Mouse (Mus musculus) midbrain, embryonic 13.5 days (tissue): Measurements from ENCODE around the gene BC035044. TPM values are rescaled to one million over a fixed set of nuclear protein-coding genes. Genes with fewer than 3 reads are reported as not detected.

Source experiments
- ATAC-seq: fragments of 200-750 bp; cut with Nextera tagmentation; 2 replicates; pipeline ENCODE4 v1.8.0; 2017; ENCODE audit warnings: mild to moderate bottlenecking, moderate TSS enrichment, moderate library complexity
- H3K27ac ChIP-seq: fragments of 300-500 bp; sonication (generic); 2 replicates; pipeline ENCODE4 v1.5.1; 2015; ENCODE audit warnings: inconsistent platforms, mild to moderate bottlenecking, moderate library complexity
- H3K27me3 ChIP-seq: fragments of 300-500 bp; sonication (generic); 2 replicates; pipeline ENCODE4 v1.6.1; 2015; ENCODE audit warnings: mild to moderate bottlenecking, inconsistent platforms
- H3K36me3 ChIP-seq: fragments of 300-500 bp; sonication (generic); 2 replicates; pipeline ENCODE4 v1.6.1; 2015; ENCODE audit warnings: mild to moderate bottlenecking, inconsistent platforms
- H3K4me1 ChIP-seq: fragments of 300-500 bp; sonication (generic); replicated peaks from 2 replicates; pipeline ENCODE4 v1.6.1; 2015; ENCODE audit warnings: inconsistent platforms
- H3K4me2 ChIP-seq: fragments of 300-500 bp; sonication (generic); replicated peaks from 2 replicates; pipeline ENCODE4 v1.6.1; 2015; ENCODE audit warnings: moderate library complexity, mild to moderate bottlenecking, inconsistent platforms
- H3K4me3 ChIP-seq: fragments of 300-500 bp; sonication (generic); replicated peaks from 2 replicates; pipeline ENCODE4 v1.5.1; 2015; ENCODE audit warnings: mild to moderate bottlenecking, inconsistent platforms
- H3K9ac ChIP-seq: fragments of 300-500 bp; sonication (generic); replicated peaks from 2 replicates; pipeline ENCODE4 v1.6.1; 2015; ENCODE audit warnings: mild to moderate bottlenecking, inconsistent platforms
- H3K9me3 ChIP-seq: fragments of 300-500 bp; sonication (generic); 2 replicates; pipeline ENCODE4 v1.6.1; 2016; ENCODE audit warnings: mild to moderate bottlenecking, inconsistent platforms
- WGBS: fragments of 180-500 bp; shearing (Covaris S2); methylation state at CpG from one replicate; pipeline ENCODE4 v1.1.7; 2015; 5-methylcytosine and 5-hydroxymethylcytosine counted together
- polyA plus RNA-seq: library from polyadenylated mRNA; unstranded; fragments of >200 nt; fragmentation: Nextera tagmentation; extraction: Ambion mirVana; gene quantifications from 2 replicates; pipeline ENCODE4 v1.2.1, GENCODE M21; 2015

The BC035044 gene
- polyA plus RNA-seq, 1 experiment from 2014 or later, result 0.52 TPM

DNA sequence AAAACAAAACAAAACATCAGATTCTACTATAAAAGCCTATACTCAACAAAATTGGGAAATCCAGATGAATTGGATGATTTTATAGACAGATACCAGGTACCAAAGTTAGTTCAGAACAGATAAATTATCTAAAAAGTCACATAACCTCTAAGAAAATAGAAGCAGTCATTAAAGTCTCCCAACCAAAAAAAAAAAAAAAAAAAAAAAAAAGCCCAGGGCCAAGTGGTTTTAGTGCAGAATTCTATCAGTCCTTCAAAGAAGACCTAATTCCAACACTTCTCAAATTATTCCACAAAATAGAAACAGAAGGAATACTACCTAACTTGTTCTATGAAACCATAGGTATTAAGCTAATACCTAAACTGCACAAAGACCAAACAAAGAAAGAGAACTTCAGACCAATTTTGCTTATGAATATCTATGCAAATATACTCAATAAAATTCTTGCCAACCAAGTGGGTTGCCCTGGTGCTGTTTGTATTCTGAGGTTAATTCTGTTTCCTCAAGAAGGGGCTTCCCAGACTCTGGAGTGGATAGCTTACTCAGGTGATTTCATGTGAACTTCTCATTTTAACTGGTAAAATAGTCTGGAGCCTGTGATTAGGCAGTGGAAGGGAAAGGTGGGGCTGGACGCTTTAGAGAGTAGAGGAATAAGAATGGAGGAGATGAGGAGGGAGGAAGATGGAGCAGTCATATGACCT, 18.9 kb downstream of the BC035044 start:
- ATAC-seq, result no peak
- Histone ChIP-seq H3K4me3 (no peak overlapping the region), H3K9ac (no peak overlapping the region), H3K4me1 (no peaks in the 10 kb centered on the region), H3K27ac (no peak overlapping the region), H3K27me3 (no peaks in the 10 kb centered on the region), H3K36me3 (no peaks in the 10 kb centered on the region), H3K4me2 (no peak overlapping the region), H3K9me3 (0 out of 2 replicates have a peak, but pooled peaks cover 2% of the 10 kb centered on the region)
- 76% methylated on average over 1 of the region's 1 CpGs for WGBS

GRCm38 (mm10) chr6:128868861-128869260, 22.1 kb downstream of the BC035044 start:
- H3K36me3 ChIP-seq, result no peaks in the 10 kb centered on the region
- no peaks in the 10 kb centered on the region for H3K27me3 ChIP-seq
- no peak overlapping the region for H3K9ac ChIP-seq
- H3K27ac ChIP-seq, result no peak overlapping the region
- no peak overlapping the region for H3K4me3 ChIP-seq
- WGBS, result 4% methylated on average over 3 of the region's 3 CpGs
- no peak overlapping the region for H3K4me2 ChIP-seq
- ATAC-seq, result no peak
- H3K4me1 ChIP-seq, result no peaks in the 10 kb centered on the region
- H3K9me3 ChIP-seq, result no peaks in the 10 kb centered on the region

GRCm38 (mm10) chr6:128857976-128858375, 33.0 kb downstream of the BC035044 start:
- ATAC-seq, result no peak
- Histone ChIP-seq H3K4me2 (no peak overlapping the region), H3K36me3 (no peaks in the 10 kb centered on the region), H3K27me3 (0 out of 2 replicates have a peak, but pooled peaks cover 3% of the 10 kb centered on the region), H3K27ac (no peak overlapping the region), H3K9ac (no peak overlapping the region), H3K4me3 (no peak overlapping the region), H3K9me3 (no peaks in the 10 kb centered on the region), H3K4me1 (peaks cover 8% of the 10 kb centered on the region; the same call in 1 of the 2 replicates)
- WGBS, result 95% methylated on average over 2 of the region's 2 CpGs

GRCm38 (mm10) chr6:128856250-128856649, 34.7 kb downstream of the BC035044 start:
- no peak overlapping the region for H3K9ac ChIP-seq
- peaks cover 8% of the 10 kb centered on the region; the same call in 1 of the 2 replicates for H3K4me1 ChIP-seq
- 73% methylated on average over 5 of the region's 5 CpGs for WGBS
- no peak overlapping the region for H3K27ac ChIP-seq
- peak; percentile 51 for ATAC-seq
- H3K4me3 ChIP-seq, result no peak overlapping the region
- H3K27me3 ChIP-seq, result 0 out of 2 replicates have a peak, but pooled peaks cover 3% of the 10 kb centered on the region
- H3K9me3 ChIP-seq, result no peaks in the 10 kb centered on the region
- H3K36me3 ChIP-seq, result no peaks in the 10 kb centered on the region
- H3K4me2 ChIP-seq, result no peak overlapping the region

GRCm38 (mm10) chr6:128855477-128855876, 35.4 kb downstream of the BC035044 start:
- ATAC-seq, result no peak
- no peaks in the 10 kb centered on the region for H3K9me3 ChIP-seq
- H3K4me3 ChIP-seq, result no peak overlapping the region
- H3K36me3 ChIP-seq, result no peaks in the 10 kb centered on the region
- H3K4me2 ChIP-seq, result no peak overlapping the region
- H3K27ac ChIP-seq, result no peak overlapping the region
- WGBS, result 88% methylated on average over 1 of the region's 1 CpGs
- H3K27me3 ChIP-seq, result 0 out of 2 replicates have a peak, but pooled peaks cover 3% of the 10 kb centered on the region
- H3K9ac ChIP-seq, result no peak overlapping the region
- H3K4me1 ChIP-seq, result peaks cover 8% of the 10 kb centered on the region; the same call in 1 of the 2 replicates

- no peak for ATAC-seq
- Histone ChIP-seq H3K27ac (no peak overlapping the region), H3K4me1 (peaks cover 8% of the 10 kb centered on the region; the same call in 1 of the 2 replicates), H3K27me3 (0 out of 2 replicates have a peak, but pooled peaks cover 3% of the 10 kb centered on the region), H3K36me3 (no peaks in the 10 kb centered on the region), H3K4me2 (no peak overlapping the region), H3K4me3 (no peak overlapping the region), H3K9me3 (no peaks in the 10 kb centered on the region), H3K9ac (no peak overlapping the region)
- 97% methylated on average over 3 of the region's 3 CpGs for WGBS
These were observed 36.0 kb downstream of the BC035044 start for GRCm38 (mm10) chr6:128854895-128855294.

- Histone ChIP-seq H3K4me2 (peak overlapping the region; percentile 19; the same call in 1 of the 2 replicates), H3K4me1 (peaks cover 8% of the 10 kb centered on the region; the same call in 1 of the 2 replicates), H3K4me3 (no peak overlapping the region), H3K27me3 (0 out of 2 replicates have a peak, but pooled peaks cover 3% of the 10 kb centered on the region), H3K27ac (no peak overlapping the region), H3K9me3 (no peaks in the 10 kb centered on the region), H3K36me3 (no peaks in the 10 kb centered on the region), H3K9ac (no peak overlapping the region)
- WGBS, result 48% methylated on average over 12 of the region's 12 CpGs
- ATAC-seq, result peak; percentile 88
These were observed 36.7 kb downstream of the BC035044 start for GRCm38 (mm10) chr6:128854024-128854820.

GRCm38 (mm10) chr6:128852766-128853165, 38.2 kb downstream of the BC035044 start:
- H3K4me2 ChIP-seq, result no peak overlapping the region
- no peaks in the 10 kb centered on the region for H3K36me3 ChIP-seq
- H3K27me3 ChIP-seq, result no peaks in the 10 kb centered on the region
- no peak for ATAC-seq
- H3K9me3 ChIP-seq, result no peaks in the 10 kb centered on the region
- no peak overlapping the region for H3K27ac ChIP-seq
- no peak overlapping the region for H3K9ac ChIP-seq
- WGBS, result 96% methylated on average over 3 of the region's 3 CpGs
- H3K4me3 ChIP-seq, result no peak overlapping the region
- H3K4me1 ChIP-seq, result peaks cover 8% of the 10 kb centered on the region; the same call in 1 of the 2 replicates

- Histone ChIP-seq H3K9me3 (no peaks in the 10 kb centered on the region), H3K27ac (no peak overlapping the region), H3K36me3 (no peaks in the 10 kb centered on the region), H3K27me3 (no peaks in the 10 kb centered on the region), H3K4me1 (peaks cover 8% of the 10 kb centered on the region; the same call in 1 of the 2 replicates), H3K4me3 (no peak overlapping the region), H3K4me2 (no peak overlapping the region), H3K9ac (no peak overlapping the region)
- WGBS, result 87% methylated on average over 2 of the region's 2 CpGs
- ATAC-seq, result no peak
These were observed 39.8 kb downstream of the BC035044 start for GRCm38 (mm10) chr6:128851151-128851550.

DNA sequence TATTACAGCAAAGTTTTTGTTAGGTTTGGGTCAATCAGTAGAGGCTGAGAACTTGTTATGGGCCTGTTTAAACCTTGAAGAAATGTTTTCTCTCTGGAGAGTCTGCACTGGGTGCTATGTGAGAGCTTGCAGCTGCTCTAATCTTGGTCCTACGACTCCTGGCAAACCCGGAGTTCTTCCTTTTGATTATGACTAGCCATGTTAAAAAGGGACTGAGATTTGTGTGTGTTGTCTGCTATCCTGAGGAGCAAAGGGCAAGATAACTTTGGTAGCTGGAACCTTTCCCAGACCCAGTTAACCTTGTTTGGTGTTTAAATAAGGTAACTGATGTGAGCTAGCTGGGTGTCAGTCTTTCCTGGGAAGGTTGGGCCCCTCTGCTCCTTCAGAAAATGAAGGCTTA, 40.3 kb downstream of the BC035044 start:
- Histone ChIP-seq H3K4me1 (peaks cover 8% of the 10 kb centered on the region; the same call in 1 of the 2 replicates), H3K4me2 (no peak overlapping the region), H3K27me3 (no peaks in the 10 kb centered on the region), H3K36me3 (no peaks in the 10 kb centered on the region), H3K9me3 (no peaks in the 10 kb centered on the region), H3K9ac (no peak overlapping the region), H3K4me3 (no peak overlapping the region), H3K27ac (no peak overlapping the region)
- no peak for ATAC-seq
- WGBS, result 77% methylated on average over 2 of the region's 2 CpGs

DNA sequence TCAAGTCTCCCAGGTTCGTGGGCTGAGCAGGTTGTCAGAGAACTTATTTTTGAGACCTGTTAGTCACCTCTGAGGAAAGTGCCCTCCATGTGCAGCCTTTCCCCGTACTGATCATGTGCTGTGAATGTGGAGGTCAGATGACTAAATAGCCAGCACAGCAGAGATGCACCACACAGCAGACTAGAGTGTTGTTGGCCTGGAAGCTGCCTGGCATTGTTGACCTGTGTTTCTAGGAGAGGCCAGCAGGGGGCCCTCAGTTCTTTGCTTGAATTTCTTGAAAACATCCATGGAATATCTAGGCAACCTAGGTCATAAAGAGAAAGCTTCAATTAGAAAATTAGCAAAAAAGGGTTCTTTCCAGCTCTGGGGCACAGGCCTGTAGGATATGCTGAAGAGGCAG, 41.0 kb downstream of the BC035044 start:
- Histone ChIP-seq H3K27ac (no peak overlapping the region), H3K4me3 (no peak overlapping the region), H3K27me3 (no peaks in the 10 kb centered on the region), H3K9ac (no peak overlapping the region), H3K36me3 (no peaks in the 10 kb centered on the region), H3K4me2 (no peak overlapping the region), H3K9me3 (no peaks in the 10 kb centered on the region), H3K4me1 (peaks cover 8% of the 10 kb centered on the region; the same call in 1 of the 2 replicates)
- WGBS, result 64% methylated on average over 2 of the region's 2 CpGs
- ATAC-seq, result no peak

DNA sequence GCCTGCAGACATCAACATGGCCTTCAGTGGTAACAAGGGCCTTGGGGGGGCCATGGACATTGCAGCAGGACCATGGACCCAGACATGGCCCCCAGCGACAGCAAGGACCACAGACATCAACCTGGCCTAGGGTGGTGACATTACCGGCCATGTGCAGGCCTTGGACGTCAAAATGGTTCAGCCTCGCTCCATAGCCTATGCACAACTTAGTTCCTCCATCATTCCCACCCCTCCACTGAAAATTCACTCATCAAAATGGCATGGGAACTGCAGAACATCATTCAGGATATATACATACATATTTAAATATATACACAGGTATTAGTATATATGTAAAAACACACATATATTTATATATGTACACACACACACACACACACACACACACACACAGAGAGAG, 43.5 kb downstream of the BC035044 start:
- no peaks in the 10 kb centered on the region for H3K36me3 ChIP-seq
- no peak overlapping the region for H3K4me3 ChIP-seq
- H3K27ac ChIP-seq, result no peak overlapping the region
- H3K9ac ChIP-seq, result no peak overlapping the region
- H3K27me3 ChIP-seq, result no peaks in the 10 kb centered on the region
- ATAC-seq, result no peak
- peaks cover 10% of the 10 kb centered on the region for H3K4me1 ChIP-seq
- WGBS, result 91% methylated on average over 4 of the region's 4 CpGs
- H3K9me3 ChIP-seq, result no peaks in the 10 kb centered on the region
- no peak overlapping the region for H3K4me2 ChIP-seq
